Mouse (Mus musculus) kidney, postnatal 10 days (tissue): ENCODE data around the gene Gm7942.
"Not testable (repeated sequence)": the region's sequence is repeated elsewhere in the genome, so short reads cannot be mapped to it uniquely, and the experiment has no call there.

Experiments used
- DNase-seq: peaks from one replicate; pipeline ENCODE4 v3.0.0; 2021; ENCODE audit warnings: mixed read lengths

The Gm7942 gene

DNA sequence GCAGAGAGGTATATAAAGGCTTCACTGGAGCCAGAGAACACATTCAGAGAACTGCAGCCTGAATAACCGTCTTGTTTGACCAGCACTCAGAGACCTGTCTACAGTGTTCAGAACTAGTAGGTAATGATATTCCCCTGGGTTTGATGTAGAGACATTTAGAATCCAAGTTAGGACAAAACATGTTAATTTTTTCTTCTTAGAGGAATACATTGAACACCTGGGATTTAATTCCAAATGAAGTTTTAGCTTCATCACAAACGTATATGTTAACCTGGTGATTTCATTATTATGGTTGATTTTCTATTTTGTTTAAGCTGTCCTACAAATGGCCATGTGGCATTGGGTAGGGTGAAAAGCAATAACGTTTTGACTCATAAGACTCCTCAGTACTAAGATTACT is at the start of gene Gm7942:
TSS of gene Gm7942 (plus strand) at position 301 of the 400 bp plus-strand sequence.
- not testable (repeated sequence) for DNase-seq
